Mouse (Mus musculus): ENCODE measurements around the gene Gsap.

- TF ChIP-seq CTCF (IDR thresholded peaks at IDR 0.05) (no peak), EP300 (IDR thresholded peaks at IDR 0.05; ENCODE audit: insufficient read depth, low read depth, low read length) (no peak)
Measured at GRCm38 (mm10) chr5:21160781-21161180, 25.3 kb upstream of the Gsap start.

Measured in heart, adult 2 months (tissue).